Mouse (Mus musculus): ENCODE data around the gene Tmem43.
A peak's percentile ranks its signal among the peaks of the same experiment; 100 is the strongest.
"Not testable (repeated sequence)": the region's sequence is repeated elsewhere in the genome, so short reads cannot be mapped to it uniquely, and the experiment has no call there.

Tmem43 gene

DNA sequence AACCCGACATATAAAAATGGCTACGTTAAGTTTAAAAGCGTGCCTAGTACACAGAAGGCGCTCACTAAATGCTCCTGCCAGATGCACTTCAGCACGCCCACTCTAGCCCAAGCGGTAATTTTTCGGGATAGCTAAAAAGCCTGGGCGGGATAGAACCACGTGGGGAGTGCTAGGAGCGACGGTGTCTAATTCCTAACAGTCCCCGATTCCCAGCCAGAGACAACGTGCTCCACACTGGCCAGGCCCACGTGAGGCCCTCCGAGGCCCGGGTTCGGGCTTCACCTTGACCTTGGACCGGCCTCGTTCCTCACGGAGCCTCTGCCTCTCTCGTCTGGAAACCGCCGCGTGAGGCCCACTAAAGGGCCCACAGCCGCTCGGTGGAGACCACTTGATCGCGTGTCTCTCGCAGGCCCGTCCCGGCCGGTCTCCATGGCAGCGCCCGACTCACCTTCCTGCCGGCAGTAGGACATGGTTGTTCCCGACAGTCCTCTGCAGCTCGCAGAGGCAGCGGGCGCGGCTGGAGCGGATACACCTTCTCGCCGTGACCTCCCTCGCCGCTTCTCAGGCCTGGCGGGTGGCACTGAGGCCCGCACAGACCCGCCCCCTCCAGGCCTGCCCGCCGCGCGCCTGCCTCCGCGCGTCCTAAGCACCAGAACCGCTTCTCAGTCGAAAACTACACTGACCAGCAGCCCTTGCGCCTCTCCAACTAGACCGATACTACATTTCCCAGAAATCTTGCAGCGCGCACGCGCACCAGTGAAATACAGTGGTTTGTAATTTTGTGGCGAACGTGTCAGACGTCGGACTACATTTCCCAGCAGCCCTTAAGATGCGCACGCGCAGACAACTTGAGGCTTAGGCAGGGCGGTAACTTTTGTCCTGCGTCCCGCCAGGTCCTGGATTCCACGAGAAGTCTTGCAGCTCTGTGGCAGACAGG is at the start of gene Tmem43, which contains the start of gene Chchd4:
Gene Tmem43 (plus strand): TSS at position 836 of the 937 bp plus-strand sequence.
Gene Chchd4 (minus strand): TSS at position 679 of the 937 bp plus-strand sequence.
- DNase-seq (ENCODE audit: low spot score in 2 of 2), result peak; percentile 96 to 99

DNA sequence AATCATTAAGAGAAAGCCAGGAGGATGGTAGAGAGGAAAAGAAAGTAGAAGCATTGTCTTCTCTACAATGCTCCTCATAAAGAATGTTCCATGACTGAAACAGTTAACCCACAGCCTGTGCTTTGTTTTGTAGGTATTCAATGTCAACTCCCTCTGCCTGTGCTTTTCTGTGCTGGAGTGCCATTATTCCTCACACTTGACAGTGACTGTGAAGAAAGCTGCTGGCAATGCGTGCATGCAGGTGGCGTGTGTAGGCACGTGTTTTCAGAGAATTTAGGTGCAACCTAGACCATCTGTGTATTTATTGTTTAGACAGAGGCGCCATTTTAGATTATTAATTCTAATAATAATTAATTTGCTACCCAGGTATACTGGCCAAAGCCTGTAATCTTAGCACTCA is 49.4 kb upstream of the Tmem43 start:
- DNase-seq (ENCODE audit: low spot score in 2 of 2), result no peak

DNA sequence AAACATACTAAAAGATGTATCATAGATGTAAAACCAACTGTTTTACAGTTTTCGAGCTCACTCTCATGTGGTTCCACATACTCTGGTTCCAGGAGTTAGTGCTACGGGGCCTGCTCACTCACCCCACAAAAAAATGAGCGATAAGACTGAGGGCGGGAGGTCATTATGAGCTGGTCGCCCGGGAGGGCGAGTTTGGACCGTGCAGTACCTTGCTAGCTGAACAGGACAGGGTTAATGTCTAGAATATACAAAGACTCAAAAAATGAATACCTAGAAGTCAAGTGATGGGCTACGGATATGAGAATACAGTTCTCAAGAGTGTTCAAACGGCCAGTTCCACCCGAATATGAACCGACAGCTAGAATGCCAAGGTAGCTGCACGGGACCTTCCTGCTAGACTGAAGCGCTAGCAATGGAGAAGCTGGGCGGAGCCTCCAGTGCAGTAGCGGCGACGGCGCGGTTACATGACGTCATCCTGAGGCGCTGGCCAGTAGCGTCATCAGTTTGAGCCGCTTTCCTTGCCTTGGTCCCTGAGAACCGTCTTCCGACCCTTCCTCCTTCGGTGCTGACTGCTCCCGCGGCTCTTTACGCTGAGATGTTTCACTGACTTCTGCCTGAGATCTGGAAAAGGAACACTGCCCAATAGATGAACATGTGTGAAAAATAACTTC is 32.9 kb upstream of the Tmem43 start:
- peak; percentile 87 to 95 for DNase-seq (ENCODE audit: low spot score in 2 of 2)

DNA sequence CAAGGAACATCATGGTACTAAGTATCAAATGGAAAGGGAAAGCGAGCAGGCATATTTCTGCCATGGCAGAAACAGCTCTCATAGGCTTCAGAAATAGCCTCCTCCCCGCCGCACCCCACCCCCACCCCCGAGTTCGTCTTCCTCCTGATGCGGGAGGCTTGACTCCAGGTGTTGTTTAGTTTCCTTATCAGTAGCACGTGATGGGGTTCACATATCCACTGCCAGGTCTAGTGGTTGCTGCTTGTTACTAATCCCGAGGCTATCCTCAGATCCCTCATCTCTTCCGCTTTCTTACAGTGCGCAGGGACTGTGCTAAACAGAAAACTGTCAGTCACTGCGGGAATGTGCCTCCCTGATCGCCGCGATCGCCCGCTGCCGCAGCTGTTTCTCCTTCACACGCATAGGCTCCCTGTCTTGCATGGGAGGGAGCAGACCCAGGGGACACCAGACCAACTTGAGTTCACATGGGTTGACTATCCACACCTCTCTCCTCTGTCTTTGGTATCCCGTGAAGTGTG is 32.3 kb upstream of the Tmem43 start:
- no peak for DNase-seq (ENCODE audit: low spot score in 2 of 2)

DNA sequence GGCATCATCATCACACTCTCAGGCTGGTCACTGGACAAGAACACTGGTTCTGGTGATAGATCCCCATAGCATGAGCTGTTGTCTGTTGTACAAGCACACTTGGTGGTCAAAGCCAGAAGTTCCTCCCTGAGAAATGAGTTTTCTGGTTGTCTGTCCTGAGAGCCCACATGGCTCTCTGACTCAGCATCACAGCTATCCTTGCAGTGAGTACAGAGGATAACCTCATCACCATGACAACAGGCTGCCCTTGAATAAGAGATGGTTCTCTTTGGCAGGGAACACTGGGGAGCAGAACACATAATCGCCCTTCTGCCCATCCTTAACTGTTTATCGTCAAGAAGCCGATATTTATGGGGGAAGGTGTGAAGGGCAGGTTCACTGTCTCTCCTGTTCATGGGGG is 28.2 kb upstream of the Tmem43 start:
- DNase-seq (ENCODE audit: low spot score in 2 of 2), result no peak

DNA sequence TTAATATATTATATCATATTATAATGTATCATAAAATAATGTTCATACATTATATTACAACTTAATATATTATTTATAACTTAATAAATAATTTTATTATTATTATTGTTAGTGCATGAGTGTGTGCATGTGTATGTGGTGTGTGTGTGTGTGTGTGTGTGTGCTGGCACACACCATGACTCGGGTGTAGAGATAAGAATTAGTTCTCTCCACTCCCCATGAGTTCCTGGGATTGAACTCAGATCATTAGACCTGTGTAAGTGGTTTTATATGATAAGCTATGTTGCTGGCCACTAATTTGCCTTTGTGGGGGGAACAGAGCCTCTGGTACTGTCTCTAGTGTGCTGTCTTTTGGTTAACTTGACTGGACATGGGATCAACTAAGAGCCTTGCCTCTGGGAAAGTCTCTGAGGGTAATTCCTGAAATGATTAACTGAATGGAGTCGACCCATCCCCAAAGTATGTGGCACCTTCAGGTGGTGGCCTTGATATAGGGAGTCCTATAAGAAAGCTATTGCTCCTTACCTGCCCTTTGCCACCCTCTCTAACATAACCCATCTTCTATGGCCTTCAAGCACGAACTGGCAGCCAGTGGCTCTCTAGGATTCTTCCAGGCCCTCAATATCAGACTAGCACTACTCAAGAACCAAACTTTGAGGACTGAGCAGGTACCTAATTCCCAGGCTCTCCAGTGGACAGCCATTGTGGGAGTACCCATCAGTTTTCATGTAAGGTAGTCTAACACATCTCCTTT is 23.9 kb upstream of the Tmem43 start:
- DNase-seq (ENCODE audit: low spot score in 2 of 2), result no peak

DNA sequence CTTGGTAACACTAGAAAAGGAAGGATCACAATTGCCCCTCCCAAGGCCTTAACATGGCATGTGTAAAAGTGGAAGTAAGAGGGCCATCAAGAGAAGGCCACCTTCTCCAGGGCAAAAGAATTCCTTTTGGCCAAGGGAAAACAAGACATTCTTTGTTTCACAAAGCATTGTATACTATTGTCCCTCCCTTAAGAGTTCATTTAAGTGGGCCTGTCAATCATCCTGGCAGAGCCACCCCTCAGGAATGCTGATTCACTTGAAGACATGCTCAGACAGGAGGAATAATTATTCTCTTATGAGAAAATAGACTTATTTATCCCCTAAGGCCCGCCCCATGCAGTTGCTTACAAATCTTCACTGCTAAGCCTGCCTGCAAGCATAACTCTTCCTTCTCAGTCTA is 21.4 kb upstream of the Tmem43 start:
- no peak for DNase-seq (ENCODE audit: low spot score in 2 of 2)

DNA sequence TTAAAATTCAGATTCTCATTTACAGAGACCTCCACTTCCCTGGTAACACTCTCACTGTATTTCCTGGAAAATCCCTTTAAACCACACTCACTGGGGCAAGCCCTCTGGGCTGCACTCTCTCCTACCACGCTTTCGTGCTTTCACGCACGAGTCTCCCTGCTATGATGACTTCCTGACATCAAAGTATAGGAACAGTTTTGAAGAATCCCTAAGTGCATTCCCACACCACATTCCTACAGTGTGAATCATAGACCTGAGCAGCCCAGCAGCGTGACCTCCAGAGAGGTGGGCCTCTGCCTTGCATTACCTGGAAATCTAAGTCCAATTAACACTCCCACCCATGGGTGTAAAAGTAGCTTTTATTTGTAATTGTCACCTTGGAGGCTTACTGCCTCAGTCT is 19.0 kb upstream of the Tmem43 start:
- DNase-seq (ENCODE audit: low spot score in 2 of 2), result no peak

DNA sequence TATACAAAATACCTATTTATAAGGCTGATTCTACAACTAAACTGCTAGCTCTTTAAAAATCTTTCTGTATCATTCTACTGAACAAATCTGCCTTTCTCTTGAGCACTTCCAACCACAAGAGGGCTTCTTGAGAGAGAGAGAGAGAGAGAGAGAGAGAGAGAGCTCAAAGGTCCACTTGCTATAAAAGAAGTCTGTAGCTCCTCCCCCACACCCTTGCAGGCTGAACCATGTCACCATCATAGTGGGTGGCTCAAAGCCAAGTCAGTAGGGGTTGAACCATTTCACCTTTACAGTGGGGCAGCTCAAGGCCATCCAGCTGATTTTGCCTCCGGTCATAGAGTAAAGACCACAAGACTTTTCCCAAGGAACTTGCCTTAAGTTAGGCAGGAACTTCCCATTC is 14.0 kb upstream of the Tmem43 start:
- DNase-seq (ENCODE audit: low spot score in 2 of 2), result no peak

DNA sequence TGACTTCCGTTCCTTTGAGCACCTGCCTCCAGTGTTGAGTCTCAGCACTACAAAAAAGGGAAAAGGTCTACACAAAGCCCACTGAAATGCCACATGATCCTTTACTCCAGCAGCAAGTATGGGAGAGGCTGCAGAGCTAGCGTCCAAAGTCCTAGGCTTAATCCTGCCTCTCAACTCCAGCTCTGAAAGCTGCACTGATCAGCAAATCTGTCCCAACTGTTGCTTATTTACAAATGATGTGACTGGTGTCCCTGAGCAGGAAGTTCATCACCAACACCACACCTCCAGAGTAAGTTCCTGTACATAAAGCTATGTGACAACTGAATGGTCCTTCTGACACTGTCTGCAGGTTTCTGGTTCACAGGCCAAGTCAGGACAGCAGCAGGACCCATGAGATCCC is 7.7 kb upstream of the Tmem43 start:
- DNase-seq (ENCODE audit: low spot score in 2 of 2), result no peak

DNA sequence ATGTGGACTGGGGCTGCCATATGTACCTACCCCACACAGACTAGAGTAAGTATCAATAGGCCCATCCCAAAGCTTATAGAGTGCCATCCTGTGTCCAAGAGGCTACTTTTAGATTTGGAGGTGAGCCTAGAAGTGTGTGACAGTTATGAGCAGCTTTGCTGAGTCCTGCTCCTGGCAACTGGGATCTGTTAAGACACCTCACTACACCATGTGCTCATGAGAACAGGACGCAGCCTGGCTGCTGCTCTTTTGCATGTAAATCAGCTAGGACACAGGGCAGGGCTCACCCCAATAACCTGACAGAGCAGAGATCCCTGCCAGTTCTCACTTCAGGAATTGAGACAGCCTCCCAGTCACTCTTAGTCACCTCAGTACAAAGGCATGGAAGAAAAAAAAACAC is 6.4 kb upstream of the Tmem43 start:
- no peak for DNase-seq (ENCODE audit: low spot score in 2 of 2)

DNA sequence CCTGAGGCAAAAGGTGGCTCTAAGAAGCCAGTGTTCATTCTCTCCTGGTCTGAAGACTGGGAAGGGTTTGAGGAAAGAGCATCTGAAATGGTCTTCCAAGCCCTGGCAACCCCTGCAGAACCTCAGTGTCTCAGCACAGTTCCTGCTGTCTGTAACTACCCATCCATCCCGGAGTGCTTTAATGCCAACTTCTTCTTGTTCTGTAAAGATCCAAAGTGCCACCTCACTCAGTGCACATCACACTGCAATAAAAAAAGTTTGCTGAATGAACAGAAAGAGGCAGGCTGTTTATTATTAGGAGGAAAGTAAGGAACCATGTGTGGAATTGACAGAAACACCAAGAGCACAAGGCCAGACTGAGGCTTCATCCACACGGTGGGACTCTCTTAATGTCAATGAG is 2.8 kb upstream of the Tmem43 start:
- DNase-seq (ENCODE audit: low spot score in 2 of 2), result no peak

DNA sequence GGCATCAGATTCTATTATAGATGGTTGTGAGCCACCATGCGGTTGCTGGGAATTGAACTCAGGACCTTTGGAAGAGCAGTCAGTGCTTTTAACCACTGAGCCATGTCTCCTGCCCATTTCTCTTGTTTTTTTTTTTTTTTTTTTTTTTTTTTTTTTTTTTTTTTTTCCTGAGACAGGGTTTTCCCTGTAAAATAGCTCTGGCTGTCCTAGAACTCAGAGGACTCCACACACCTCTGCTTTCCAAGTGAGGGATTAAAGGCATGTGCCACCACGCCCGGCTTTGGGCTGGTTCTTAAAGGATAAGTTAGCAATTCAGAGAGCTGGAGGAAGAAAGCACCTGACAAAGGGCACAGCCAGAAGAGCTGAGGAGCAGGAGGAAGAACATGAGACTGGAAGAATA is 2.1 kb upstream of the Tmem43 start:
- DNase-seq (ENCODE audit: low spot score in 2 of 2), result not testable (repeated sequence)

DNA sequence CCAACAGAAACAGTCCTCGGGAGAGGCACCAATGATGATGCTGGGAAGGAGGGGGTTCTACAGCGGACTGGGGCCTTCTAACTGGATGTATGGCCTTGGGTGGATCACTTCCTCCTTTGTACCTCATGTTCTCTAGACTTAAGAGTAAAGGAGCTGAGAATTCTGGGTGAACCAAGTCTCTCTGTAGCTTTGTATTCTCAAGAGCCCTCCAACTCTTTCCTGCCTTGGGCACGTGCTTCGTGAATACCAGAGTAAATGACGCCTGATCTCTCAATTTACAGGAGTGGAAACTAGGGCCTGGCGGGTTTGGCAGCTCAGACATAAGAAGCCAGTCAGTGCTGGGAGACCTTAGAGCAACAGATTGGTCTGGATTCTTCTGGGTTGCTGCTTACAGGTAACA is 1.2 kb upstream of the Tmem43 start:
- peak in 1 of 2 experiments; percentile 16 for DNase-seq (ENCODE audit: low spot score in 2 of 2)

DNA sequence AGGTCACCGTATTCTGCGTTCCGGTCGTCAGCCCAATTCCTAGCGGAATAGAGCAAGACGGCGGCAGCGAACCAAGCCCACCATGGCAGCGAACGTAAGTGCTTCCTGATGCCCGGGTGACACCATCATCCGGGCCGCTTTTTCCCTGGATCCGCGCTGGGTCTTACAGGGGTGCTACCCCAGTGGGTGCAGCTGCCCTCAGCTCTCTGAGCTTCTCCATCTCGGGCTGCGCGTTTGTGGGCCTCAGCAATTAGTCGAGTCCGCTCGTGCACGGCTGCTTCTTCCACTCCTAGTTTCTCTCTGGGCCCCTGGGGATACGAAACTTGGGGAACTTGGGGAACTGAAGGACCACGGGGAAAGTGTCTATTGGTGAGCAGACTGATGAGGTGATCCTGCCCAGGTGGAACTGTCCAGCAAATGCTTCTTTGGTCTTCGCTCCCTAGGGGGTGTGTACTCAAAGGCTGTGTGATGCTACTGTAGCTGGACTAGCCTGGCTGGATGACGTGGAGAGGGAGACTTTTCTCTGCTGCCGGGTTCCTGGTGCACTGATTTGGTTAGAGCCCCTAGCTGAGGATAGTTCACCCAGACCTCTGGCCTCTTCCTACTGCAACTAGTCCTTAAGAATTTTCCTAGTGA is 420 bp downstream of the Tmem43 start:
- no peak for DNase-seq (ENCODE audit: low spot score in 2 of 2)

DNA sequence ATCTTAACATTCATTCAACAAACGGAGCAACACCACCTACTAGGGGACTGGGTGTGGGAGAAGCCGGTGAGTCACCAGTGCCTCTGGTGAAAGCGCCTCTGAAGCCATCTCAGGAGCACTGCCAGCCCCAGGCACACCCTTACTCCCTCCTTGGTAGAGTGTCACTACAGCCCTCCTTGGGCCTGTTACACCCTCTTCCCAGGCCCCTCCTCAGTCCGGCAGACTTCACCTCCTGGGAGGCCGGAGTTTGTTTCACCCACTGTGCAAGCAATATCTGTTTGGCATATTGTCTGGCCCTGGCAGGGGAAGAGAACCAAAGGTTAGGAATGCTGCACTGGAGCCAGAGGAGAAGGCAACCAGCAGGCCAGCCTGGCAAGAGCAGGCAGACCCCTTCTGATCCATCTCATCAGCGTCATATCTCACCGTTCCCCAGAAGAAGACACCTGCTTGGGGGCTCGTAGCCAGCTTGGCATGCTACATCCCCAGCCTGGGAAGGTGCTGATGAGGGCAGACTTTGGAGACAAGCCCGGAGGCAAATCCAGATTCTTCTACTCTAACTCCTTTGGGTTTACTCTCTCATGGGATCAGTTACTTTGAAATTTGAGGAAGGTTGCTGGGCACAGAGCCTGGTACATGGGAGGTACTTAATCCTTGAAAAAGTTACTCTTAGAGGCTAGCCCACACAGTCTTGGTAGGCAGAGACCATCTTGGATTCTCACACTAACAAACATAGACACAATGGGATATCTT is 1.1 kb downstream of the Tmem43 start:
- DNase-seq (ENCODE audit: low spot score in 2 of 2), result no peak

DNA sequence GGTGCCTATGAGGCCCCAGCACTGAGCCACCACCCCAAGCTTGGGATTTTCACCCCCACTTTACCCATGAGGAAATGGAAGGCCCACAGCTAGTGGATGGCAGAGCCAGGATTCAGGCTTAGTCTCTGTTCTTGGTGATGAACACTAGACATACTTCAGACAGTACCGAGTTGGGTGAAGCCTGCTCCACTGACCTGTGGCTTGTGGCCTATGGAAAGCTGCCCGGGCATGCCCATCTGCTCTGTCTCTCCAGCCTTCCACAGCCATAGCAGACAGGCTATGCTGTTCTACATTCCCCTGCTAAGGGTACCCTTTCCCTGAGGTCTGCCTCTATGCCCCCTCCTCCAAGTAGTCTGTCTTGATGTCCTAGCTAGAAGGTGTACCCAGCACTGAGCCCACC is 3.0 kb downstream of the Tmem43 start:
- DNase-seq (ENCODE audit: low spot score in 2 of 2), result no peak

DNA sequence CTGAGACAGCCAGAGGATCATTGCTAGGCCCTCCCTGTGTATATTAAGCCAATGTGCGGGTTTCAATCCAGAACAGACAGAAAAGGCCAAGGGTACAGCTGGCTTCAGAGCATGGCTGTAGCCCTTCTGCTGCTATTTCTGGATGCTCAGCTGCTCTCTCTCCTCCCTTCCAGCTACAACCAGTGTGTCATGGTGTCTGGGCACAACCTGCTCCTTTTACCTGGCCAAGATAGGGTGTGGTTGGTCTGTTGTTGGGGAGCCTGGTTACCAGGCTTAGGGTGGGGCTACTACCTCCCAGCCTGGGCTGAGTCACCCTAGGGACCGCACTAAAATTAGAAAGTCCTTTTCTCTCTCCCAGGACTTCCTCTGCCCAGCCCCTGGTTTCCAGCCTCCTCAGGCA is 9.9 kb downstream of the Tmem43 start:
- DNase-seq (ENCODE audit: low spot score in 2 of 2), result no peak

DNA sequence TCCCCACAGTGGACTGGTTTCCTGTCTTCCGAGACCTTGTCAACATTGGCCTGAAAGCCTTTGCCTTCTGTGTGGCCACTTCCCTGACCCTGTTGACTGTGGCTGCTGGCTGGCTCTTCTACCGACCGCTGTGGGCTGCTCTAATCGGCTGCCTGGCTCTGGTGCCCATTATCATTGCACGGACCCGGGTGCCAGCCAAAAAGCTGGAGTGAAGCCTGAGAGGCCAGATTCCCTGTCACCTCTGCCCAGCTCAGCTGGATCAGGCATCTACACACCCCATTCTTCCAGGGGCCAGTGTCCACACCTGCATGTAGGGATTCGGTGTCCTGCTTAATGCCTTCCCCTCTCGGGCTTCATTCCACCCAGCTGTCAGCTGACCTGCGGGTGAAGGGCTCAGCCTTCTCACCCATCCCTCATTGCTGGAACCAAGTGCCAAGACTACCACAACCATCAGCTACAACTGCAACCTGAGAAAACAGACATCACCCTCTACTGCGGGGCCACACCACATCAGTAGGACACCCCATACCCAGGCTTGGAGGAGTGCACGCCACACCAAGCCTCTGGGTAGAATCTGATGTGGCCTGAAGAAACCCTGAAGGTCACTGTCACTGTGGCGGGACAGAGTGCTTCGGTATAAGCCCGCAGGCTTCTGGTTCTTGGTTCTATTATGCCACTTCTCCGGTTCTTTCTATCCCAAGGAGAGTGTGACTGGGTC is 13.4 kb downstream of the Tmem43 start:
- DNase-seq (ENCODE audit: low spot score in 2 of 2), result no peak

DNA sequence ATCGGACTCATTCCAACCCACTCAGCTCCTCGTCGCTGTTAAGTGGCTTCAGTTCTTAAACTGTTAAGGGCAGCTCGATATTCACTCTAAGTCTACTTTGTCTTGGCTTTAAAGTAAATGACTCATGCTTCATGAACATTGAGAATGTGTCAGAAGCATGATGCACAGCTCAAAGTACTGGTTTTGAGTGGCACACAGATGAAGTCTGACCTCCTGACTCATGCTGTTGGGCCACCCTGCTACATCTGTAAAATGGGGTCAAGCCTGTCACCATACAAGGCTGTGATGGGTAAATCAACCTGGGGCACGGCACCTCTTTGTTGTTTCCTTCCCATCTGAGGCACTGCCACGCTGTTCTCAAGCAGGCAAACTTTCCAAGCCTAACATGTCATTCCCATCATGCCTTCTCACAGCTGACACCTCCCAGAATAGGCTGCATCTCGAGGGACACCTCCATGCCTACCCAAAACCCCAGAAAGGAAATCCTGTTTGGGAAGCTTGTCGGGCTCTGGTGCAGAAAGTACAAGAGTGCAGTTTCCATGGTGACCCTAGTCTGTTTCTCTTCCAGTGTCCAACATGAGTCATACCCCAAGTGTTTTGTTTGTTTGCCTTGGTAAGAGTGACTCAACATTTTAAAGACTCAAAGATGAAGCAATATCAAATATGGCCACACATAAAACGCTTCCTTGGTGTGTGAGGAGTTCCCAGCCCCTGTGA is 15.2 kb downstream of the Tmem43 start:
- DNase-seq (ENCODE audit: low spot score in 2 of 2), result no peak

Measured in spleen, postnatal 10 days (tissue).